Mouse (Mus musculus) olfactory bulb, adult 2 months (tissue): ENCODE results near the gene Srxn1. TPM values are rescaled to one million over a fixed set of nuclear protein-coding genes. Genes with fewer than 3 reads are reported as not detected.
A peak's percentile ranks its signal among the peaks of the same experiment; 100 is the strongest.

ENCODE experiments used
- H3K27ac ChIP-seq: fragments of 200-500 bp; 2 replicates; pipeline ENCODE4 v1.5.1; 2012; ENCODE audit warnings: low read depth, low read length; ENCODE audit not compliant: insufficient read depth
- H3K4me1 ChIP-seq: fragments of 200-500 bp; 2 replicates; pipeline ENCODE4 v1.6.1; 2012; ENCODE audit warnings: low read length; ENCODE audit not compliant: control insufficient read depth, insufficient read depth
- H3K4me3 ChIP-seq: fragments of 200-500 bp; 2 replicates; pipeline ENCODE4 v1.5.1; 2012; ENCODE audit warnings: mild to moderate bottlenecking, low read depth, low read length, moderate library complexity; ENCODE audit not compliant: insufficient read depth
- CTCF ChIP-seq: fragments of 200-500 bp; IDR thresholded peaks from 2 replicates; pipeline ENCODE4 v1.5.1; 2012; ENCODE audit warnings: low read depth, mild to moderate bottlenecking, low read length, moderate library complexity; ENCODE audit not compliant: insufficient read depth
- POLR2A ChIP-seq: fragments of 200-500 bp; IDR thresholded peaks from 2 replicates; pipeline ENCODE4 v1.6.1; 2012; ENCODE audit warnings: mild to moderate bottlenecking, low read depth, low read length, moderate library complexity; ENCODE audit not compliant: insufficient read depth
- WGBS: fragments of 180-500 bp; shearing (Covaris S2); methylation state at CpG from one replicate; pipeline ENCODE4 v1.1.7; 2018; 5-methylcytosine and 5-hydroxymethylcytosine counted together
- polyA plus RNA-seq: library from polyadenylated mRNA; stranded (reverse); fragments of >200 nt; gene quantifications from 2 replicates; pipeline ENCODE4 v1.2.4, GENCODE M21; 2012; ENCODE audit warnings: low replicate concordance; ENCODE audit not compliant: missing spikeins, insufficient read depth, insufficient read length

Srxn1 gene
- polyA plus RNA-seq, 1 experiment: not detected

GRCm38 (mm10) chr2:152086451-152086850 lies 18.9 kb upstream of the Srxn1 start:
- no peak overlapping the region for H3K4me3 ChIP-seq
- WGBS: 59% methylated on average over 6 of the region's 6 CpGs
- peak overlapping the region; percentile 79 for H3K27ac ChIP-seq
- H3K4me1 ChIP-seq: peaks cover 56% of the 10 kb centered on the region
- TF ChIP-seq CTCF: no peak
- TF ChIP-seq POLR2A: no peak

DNA sequence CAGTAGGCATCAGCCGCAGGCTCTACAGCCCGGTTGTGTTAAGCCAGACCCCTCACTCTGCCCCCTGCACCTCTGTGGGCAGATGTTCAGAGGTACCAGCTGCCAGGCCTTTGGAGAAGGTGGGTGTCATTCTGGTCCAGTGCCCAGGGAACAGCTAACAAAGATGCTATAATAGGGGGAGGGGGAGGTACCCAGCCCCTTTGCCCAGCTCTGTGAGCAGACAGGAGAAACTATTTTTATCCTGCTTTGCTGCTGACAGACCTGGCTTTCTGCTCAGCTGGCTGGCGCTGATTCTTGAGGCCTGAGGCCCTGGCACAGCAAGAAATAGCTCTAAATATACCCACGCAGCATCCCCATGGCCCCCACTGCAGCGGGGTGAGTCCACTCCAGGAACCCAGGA lies 18.2 kb upstream of the Srxn1 start:
- Histone ChIP-seq H3K4me3 (no peak overlapping the region), H3K27ac (peak overlapping the region; percentile 79), H3K4me1 (peaks cover 54% of the 10 kb centered on the region)
- no peak for TF ChIP-seq POLR2A
- TF ChIP-seq CTCF: no peak
- 20% methylated on average over 5 of the region's 5 CpGs for WGBS

- TF ChIP-seq POLR2A: no peak
- TF ChIP-seq CTCF: no peak
- H3K27ac ChIP-seq: no peak overlapping the region
- H3K4me3 ChIP-seq: no peak overlapping the region
- H3K4me1 ChIP-seq: peaks cover 44% of the 10 kb centered on the region
- 5% methylated on average over 4 of the region's 4 CpGs for WGBS
These were observed 16.2 kb upstream of the Srxn1 start for GRCm38 (mm10) chr2:152089078-152089477.

- Histone ChIP-seq H3K27ac (no peak overlapping the region), H3K4me3 (no peak overlapping the region), H3K4me1 (peaks cover 40% of the 10 kb centered on the region)
- no peak for TF ChIP-seq POLR2A
- no peak for TF ChIP-seq CTCF
- 70% methylated on average over 5 of the region's 5 CpGs for WGBS
These were observed 15.7 kb upstream of the Srxn1 start for GRCm38 (mm10) chr2:152089581-152089980.

- peaks cover 36% of the 10 kb centered on the region for H3K4me1 ChIP-seq
- H3K27ac ChIP-seq: no peak overlapping the region
- 94% methylated on average over 5 of the region's 5 CpGs for WGBS
- no peak overlapping the region for H3K4me3 ChIP-seq
- TF ChIP-seq POLR2A (no peak), CTCF (no peak)
These were observed 14.8 kb upstream of the Srxn1 start for GRCm38 (mm10) chr2:152090486-152090885.

DNA sequence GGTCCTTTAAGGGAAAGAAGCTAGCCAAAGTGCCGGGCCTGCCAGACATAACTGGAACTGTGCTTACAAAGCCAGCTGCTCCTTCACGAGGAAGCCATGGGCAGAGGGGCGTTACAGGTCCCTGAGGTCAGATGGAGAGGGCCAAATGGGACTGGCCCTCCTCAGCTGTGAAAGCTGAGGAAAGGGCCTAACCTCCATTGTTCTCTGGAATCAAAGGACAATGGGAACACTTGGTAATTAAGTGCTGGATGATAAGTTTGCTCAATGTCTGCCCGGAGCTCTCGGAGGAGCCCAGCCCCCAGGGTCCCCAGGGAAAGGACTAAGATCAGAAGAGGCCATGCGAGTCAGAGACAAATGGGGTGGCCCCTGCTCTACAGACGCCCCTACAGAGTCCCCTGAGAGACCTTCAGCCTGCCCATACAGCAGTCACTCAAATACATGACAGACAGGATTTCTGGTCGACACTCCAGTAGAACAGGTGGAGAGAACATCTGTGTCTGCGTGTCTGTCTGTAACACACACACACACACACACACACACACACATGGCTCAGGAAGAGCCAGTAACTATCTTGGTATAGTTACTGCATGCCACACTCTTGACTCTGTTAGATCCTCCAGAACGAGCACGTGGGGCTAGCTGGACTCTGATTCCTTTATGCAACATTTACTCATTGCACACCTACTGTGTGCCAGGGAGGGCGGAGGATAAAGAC lies 13.8 kb upstream of the Srxn1 start:
- Histone ChIP-seq H3K4me3 (no peak overlapping the region), H3K4me1 (peaks cover 34% of the 10 kb centered on the region), H3K27ac (no peak overlapping the region)
- TF ChIP-seq CTCF (no peak), POLR2A (no peak)
- 48% methylated on average over 12 of the region's 12 CpGs for WGBS

GRCm38 (mm10) chr2:152092927-152093326 lies 12.4 kb upstream of the Srxn1 start:
- no peak overlapping the region for H3K27ac ChIP-seq
- H3K4me1 ChIP-seq: peaks cover 20% of the 10 kb centered on the region
- TF ChIP-seq CTCF (no peak), POLR2A (no peak)
- 9% methylated on average over 45 of the region's 45 CpGs for whole genome bisulfite sequencing
- H3K4me3 ChIP-seq: peak overlapping the region; percentile 46

- TF ChIP-seq POLR2A (no peak), CTCF (no peak)
- Histone ChIP-seq H3K4me3 (peak overlapping the region; percentile 46), H3K27ac (no peak overlapping the region), H3K4me1 (peaks cover 15% of the 10 kb centered on the region)
- 9% methylated on average over 53 of the region's 60 CpGs for WGBS
These were observed 11.9 kb upstream of the Srxn1 start for GRCm38 (mm10) chr2:152093356-152093792.

- 42% methylated on average over 29 of the region's 29 CpGs for WGBS
- TF ChIP-seq POLR2A (no peak), CTCF (no peak)
- H3K27ac ChIP-seq: no peak overlapping the region
- peaks cover 12% of the 10 kb centered on the region for H3K4me1 ChIP-seq
- H3K4me3 ChIP-seq: no peak overlapping the region
These were observed 10.3 kb upstream of the Srxn1 start for GRCm38 (mm10) chr2:152094856-152095545.
